Mouse (Mus musculus): ENCODE results near the gene Nutf2.

Gene Nutf2

DNA sequence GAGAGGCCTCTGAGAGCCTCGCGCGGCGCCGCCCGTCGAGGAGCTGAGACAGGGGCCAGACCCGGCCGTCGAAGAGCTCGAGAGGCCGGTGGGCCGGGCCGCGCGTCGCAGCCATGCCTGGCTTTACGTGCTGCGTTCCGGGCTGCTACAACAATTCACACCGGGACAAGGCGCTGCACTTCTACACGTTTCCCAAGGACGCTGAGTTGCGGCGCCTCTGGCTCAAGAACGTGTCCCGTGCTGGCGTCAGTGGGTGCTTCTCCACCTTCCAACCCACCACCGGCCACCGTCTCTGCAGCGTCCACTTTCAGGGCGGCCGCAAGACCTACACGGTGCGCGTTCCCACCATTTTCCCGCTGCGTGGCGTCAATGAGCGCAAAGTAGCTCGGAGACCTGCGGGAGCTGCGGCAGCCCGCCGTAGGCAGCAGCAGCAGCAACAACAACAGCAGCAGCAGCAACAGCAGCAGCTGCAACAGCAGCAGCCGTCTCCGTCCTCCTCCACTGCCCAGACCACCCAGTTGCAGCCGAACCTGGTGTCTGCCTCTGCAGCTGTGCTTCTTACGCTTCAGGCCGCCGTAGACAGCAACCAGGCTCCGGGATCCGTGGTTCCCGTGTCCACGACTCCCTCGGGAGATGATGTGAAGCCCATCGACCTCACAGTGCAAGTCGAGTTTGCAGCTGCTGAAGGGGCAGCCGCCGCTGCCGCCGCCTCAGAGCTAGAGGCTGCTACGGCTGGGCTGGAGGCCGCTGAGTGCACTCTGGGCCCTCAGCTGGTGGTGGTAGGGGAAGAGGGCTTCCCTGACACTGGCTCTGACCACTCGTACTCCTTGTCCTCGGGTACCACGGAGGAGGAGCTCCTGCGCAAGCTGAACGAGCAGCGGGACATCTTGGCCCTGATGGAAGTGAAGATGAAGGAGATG lies 4.9 kb upstream of the Nutf2 start:
- peak; percentile 59 for DNase-seq

DNA sequence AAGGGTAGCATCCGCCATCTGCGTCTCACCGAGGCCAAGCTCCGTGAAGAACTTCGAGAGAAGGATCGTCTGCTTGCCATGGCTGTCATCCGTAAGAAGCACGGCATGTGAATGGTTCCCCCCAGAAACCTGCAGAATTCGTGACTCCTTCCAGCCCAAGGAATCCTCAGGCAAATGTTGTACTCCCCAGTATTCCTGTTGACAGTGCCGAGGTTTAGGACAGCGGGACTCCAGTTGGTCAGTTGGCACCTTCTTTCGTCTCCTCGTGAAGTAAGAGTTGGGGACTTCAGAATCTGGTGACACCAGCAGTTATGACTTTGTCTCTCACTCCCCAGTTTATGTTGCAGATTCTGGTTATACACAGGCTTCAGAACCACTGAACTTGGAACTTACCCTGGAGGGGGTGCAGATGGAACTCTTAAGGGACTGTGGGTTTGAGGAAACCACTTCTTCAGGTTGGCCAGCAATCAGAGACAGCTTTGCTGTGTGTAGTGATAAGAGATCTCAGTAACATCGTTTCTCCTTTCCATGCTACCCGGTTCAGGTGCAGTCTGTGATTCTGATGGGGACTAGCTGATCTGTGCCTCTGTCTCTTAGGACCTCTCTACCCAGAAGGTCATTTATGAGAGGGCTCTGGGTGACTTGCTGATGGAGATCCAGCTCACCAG lies 4.1 kb upstream of the Nutf2 start:
- DNase-seq: no peak

DNA sequence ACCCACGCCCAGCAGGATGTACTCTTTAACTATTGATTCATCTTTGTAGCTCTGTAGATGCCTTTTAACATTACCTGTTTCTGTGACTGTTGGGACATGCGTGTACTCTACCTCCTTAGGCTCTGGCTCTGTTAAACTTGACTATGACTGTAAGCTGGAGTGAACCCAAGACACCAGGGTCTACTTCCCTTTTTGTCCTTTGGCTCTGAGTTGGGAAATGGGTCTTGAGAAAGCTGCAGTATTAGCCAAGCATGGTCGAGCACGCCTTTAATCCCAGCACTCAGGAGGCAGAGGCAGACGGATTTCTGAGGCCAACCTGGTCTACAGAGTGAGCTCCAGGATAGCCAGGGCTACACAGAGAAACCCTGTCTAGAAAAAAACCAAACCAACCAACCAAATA lies 1.9 kb upstream of the Nutf2 start:
- DNase-seq: no peak

DNA sequence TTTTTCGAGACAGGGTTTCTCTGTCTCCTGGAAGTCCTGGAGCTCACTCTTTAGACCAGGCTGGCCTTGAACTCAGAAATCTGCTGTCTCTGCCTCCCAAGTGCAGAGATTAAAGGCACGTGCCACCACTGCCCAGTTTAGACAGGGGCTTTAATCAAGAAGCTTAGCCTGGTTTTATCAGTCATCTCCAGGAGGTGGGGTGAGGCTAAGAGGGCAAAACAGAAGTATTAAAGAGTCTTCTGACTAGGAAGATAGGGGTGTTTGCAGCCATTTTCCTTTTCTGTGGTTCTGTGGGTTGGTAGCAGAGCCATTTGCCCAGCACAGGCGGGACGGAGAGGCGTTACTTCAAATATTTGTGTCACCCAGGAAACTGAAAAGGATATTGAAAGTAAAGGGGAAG lies 1.1 kb upstream of the Nutf2 start:
- DNase-seq: no peak

DNA sequence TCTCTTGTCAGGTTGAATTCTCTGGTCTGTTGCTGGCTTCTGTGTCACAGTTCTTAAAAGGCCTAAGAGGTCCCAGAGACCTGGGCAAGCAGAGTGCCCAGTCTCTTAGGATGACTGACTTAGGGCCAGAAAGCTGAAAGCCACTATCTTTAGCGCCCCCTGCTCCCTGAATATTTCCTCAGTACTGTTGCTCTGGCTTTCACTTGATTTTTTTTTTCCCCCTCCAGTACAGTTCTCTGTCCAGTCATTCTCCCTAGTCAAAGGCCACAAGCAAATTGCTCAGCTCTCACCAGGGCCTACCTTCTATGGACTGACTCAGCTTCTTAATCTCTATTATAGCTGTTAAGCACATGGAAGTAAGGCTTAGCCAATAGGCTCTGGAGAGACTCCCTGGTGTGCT lies 1.6 kb downstream of the Nutf2 start:
- DNase-seq: peak; percentile 44

DNA sequence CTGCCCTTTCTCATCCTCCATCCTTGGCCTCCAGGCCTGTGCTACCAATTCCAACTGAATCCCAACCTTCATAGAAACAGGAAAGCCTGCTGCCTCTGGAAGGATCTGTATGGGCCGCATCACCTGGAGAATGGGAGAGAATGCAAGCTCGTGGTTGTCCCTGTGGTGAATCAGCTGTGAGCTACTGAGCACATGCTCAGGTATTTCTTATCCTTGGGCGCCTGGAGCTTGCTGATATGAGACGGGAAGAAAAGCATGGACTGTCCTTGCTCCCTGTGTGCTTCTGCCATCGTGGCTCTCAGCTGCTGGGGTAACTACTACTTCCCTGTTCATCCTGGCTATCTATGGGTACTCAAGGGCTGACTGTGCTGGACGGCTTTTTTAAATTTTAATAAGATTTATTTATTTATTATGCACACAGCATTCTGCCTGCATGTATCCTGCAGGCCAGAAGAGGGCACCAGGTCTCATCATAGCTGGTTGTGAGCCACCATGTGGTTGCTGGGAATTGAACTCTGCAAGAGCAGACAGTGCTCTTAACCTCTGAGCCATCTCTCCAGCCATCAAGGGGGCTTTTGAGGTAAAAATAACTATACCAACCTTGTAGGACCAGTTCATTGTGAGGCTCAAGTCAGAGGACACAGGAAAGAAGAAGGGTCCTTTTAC lies 6.1 kb downstream of the Nutf2 start:
- DNase-seq: no peak

DNA sequence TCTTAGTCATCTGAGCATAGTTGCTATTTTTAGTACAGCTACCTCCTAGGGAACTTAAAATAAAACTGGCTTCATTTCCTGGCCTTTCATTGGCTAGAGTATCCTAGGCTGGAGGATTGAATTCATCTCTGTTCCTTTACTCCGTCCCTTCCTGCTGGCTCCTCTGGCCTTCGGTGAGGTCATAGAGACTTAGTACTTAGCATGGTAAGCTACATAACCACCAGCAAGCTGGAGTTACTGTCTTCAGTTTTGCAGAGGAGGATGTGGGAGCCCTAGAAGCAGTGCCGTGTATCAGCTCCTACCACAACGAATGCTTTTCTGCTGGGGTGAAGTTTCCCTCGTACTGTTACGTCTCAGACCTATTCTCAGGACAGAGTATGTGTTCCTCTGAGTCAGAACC lies 13.9 kb downstream of the Nutf2 start:
- DNase-seq: no peak

DNA sequence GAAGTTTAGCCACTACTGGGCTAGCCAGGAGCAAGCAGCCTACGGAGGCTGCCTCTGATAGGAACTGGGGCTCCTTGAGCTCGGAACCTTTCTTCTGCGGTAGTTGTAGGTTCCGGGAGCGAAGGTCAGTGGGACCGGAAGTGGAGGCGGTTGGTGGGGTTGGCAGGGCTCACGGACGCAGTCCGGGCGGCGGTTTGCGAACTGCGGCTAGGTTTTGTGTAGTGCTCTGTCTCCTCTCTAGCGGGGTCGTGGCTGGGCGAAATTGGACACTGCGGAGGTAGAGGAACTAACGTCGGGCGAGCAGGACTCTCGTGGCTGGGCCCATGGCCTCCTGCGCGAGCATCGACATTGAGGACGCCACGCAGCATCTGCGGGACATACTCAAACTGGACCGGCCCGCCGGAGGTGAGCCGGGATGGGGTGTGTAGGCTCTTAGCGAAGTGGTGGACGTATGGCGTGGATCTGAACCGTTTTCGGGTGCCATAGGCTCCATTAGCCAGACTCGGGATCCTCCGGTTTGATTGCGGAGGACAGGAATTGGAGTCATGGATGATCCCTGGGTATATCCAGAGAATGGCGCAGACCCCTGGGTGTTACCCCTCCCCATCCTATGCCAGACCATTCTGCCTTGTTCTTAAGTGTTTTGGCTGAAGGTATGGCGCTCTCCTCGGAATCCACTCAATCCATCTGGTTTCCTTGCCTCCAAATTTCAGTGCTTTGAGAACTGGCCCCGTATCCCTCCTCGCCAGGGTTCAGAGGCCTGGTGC lies 20.6 kb downstream of the Nutf2 start, which contains the start of gene Edc4:
Gene Edc4 (plus strand): TSS at position 128 of the 767 bp plus-strand sequence.
- peak; percentile 94 for DNase-seq

DNA sequence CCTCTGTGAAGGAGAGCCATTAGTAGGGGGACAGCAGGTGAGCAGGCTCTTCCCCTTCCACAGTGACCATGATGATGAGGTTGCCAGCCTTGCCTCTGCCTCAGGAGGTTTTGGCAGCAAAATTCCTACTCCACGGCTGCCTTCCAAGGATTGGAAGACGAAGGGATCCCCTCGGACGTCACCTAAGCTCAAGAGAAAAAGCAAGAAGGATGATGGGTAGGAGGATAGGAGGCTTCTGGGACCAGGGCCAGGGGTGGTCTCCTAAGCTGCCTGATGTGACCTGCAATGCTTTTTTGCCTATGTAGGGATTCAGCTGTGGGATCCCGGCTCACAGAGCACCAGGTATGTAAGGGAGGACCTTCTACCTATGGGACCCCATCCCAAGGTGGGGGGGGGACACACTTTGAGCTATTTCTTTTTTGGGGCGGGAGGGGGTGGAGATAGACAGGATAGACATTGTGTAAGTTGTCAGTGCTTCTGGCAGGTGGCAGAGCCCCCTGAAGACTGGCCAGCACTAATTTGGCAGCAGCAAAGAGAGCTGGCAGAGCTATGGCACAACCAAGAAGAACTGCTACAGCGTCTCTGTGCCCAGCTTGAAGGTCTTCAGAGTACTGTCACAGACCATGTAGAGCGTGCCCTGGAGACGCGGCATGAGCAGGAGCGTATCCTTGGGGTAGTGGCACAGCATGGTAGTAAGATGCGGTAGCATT lies 29.5 kb downstream of the Nutf2 start:
- no peak for DNase-seq

DNA sequence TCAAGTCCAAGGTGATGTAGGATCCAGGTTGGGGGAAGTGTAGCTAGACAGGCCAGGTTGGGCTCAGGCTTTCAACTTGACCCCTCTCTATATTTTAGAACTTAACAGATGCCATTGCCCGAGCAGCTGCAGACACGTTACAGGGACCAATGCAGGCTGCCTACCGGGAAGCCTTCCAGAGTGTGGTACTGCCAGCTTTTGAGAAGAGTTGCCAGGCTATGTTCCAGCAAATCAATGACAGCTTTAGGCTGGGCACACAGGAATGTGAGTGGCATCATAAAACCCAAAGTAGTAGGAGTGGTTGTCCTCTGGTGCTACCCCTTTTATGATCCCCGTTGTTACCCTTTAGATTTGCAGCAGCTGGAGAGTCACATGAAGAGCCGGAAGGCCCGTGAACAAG lies 30.5 kb downstream of the Nutf2 start:
- no peak for DNase-seq

DNA sequence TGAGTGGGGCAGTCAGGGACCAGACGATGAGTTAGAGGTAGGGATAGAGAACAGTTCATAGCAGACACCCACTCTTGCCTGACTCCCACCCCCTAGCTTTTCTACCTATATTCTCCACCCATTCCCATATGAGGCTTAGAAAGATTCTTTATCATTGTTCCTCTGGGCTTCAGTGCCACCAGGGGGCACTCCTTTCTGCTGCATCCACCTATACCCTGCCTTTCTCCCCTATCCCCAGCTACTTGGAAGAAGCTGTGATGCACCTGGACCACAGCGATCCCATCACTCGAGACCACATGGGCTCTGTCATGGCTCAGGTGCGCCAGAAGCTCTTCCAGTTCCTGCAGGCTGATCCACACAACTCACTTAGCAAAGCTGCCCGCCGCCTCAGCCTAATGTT lies 32.1 kb downstream of the Nutf2 start:
- DNase-seq: peak; percentile 22

DNA sequence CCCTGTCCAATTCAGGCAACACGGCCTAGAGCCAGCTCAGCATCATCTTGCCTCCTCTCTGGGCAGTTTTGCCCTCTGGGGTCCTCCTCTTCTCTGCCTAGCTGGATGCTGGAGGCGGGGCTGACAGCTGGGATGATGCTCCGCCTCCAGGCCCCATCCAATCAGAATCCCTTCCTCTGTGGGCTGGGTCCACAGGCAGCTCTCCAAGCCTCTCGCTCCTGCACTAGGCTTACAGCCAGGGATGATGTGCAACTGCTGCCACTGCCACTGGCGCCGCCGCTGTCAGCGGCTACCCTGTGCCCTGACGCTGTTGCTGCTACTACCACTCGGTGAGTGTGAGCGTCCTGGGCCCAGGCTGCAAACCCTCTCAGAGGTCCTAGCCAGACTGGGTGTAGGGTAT lies 33.0 kb downstream of the Nutf2 start, which contains the start of gene Nrn1l:
Gene Nrn1l (plus strand): TSS at position 229 of the 400 bp plus-strand sequence.
- DNase-seq: peak; percentile 92

DNA sequence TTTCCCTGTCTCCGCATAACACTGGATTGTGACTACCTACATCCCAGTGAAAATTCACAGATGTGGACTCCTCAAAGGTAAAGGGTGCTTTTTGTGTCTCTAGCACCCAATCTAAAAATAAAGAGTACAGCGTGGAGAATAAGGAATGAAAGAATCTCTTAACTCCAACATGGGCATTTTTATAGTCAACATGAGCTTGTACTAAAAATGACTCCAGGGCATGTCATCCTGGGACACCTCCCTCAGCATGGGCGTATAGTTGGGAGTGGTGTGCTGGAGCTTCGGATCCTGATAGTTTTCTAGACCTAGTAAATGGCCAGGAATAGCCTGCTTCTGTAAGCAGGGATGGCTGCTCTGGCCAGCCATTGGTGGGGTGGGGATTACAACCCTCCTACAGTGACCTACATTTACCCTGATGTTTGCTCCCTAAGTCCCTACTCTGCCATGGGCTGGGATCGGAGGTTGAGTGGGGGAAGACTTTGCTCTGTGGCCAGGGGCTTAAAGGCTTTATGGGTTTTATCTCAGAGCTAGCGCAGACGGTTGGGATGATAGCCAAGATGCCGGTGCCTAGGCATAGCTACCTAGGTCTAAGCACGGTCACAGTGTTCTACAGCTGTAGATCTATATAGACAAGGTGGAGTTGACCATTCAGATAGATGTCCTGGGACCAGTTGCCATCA lies 37.6 kb downstream of the Nutf2 start:
- DNase-seq: no peak

DNA sequence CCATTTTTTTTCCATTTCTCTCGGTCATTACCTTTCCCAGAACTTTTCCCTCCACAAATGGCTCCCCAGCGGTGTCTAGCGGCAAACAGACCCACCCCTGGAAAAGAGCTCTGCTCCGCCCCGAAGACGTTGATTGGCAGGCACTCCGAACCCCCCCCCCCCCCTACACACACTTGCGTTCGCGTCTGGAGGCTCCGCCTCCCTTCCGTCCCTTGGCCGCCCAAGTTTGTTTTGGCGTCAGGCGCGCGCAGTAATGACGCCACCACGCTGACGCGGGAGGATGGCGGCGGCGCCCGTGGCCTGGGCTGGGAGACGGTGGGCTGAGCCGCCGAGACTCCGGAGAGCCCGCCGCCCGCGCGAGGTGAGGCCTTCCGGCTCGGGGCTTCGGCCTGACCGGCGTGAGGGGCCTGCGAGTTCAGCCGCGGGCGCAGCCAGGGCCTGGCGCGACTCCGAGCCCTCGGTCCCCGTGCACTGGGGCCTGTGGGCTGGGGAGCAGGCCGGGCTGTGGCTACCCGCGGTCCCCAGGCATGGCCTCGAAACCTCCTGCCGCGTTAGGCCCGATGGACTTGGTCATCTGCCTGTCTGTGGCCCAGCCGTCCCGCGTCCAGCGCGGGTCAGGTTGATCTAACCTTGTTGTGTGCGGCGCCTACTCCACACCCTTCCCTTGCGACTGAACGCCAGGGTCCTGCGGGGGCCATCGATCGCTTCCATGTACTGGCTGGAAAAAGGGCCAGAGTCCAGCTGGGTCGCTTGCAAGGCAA lies 40.0 kb downstream of the Nutf2 start, which contains the start of gene Pskh1:
Gene Pskh1 (plus strand): TSS at position 262 of the 761 bp plus-strand sequence.
- peak; percentile 94 for DNase-seq

DNA sequence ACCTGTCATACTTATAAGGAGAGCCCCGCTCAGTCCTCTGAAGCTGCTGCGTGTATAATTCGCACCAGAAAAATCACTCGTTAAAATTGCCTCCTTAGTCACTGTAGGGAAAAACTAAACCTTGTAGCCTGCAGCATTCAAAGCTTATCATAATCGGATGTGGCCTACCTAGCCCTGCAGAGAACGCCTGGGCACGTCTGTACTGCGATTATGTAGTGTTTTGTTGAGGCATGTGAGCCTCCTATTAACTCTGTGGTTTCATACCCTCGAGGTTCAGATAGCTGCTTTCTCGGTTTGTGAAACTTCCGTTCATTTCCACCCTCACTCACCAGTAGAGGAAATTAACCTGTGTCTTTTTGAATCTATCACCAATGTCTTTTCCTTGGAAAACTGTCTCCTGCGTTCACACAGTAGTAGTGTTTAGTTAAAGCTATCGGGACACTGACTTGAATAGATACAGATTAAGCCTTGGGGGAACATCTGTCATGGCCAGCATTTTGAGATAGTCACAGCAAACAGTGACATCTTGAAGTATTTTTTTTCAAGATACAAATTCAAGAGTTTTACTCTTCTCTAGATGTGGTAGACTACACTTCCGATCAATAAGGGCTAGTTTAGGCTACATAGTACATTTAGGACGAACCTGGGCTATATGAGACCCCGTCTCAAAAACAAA lies 40.7 kb downstream of the Nutf2 start:
- no peak for DNase-seq

DNA sequence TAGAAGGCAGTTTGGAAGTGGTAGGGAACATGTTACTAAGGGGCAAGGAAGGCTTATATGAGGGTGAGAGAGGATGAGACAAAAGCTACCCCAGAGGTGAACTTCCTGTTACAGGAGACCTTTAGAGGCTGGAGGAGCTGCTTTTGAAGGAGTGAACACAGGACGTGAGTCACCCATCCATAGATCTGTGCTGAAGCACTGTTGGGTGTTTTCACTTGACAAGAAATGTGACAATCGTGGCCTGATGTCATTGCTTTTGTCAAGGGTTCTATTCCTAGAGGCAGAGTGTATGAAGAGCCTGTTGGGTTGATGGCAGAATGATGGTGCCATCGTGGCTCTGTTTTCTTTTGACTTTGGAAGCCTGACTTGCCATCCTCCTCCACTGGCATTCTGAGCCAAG lies 59.0 kb downstream of the Nutf2 start:
- no peak for DNase-seq

DNA sequence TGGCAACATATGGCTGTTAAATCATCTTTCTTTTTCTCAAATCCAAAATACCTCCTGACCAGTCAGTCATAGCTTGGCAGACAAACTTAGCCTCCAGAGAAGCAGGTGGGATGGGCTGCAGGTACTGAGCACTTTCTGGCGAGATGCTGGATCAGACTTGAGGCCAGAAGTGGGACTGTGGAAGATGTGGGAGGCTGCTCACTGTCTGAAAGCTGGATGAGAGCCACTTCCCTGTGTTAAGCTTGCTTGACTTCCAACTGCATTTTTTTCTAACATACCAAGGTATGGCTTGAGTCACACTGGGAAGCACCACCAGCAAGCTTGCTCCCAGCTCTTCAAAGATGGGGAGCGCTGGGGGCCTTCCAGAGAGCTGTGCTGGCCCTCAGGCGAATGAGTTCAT lies 64.7 kb downstream of the Nutf2 start:
- no peak for DNase-seq
